In genomic region chr15:97471986-97472779, GRCm38 (mm10) we compare ENCODE assay signal across 21 mouse cellular contexts.
DNase-seq lines count a peak whose midpoint lies in the region; ATAC-seq and TF ChIP-seq lines count a peak whose summit lies in the region.
"Had no signal": no experiment of that assay in that cellular context is flagged by ENCODE, and none has a peak within 500 bp of the region (broad histone marks: within the 10 kb centered on the region; RNA-seq: fewer than 3 reads in every experiment).

No protein-coding gene starts in this region.

- ATAC-seq in stomach, embryonic 14.5 days (ENCODE audit: insufficient number of reproducible peaks, insufficient read depth, low FRiP score, low read depth), result peak; percentile 69
- ATAC-seq: forebrain, embryonic 15.5 days; liver, postnatal 0 days; midbrain, embryonic 16.5 days had no signal

- H3K36me3 ChIP-seq in stomach, embryonic 14.5 days (ENCODE audit: control insufficient read depth, insufficient read depth, low read length), result no peaks in the 10 kb centered on the region
- H3K36me3 ChIP-seq: embryonic facial prominence, embryonic 12.5 days; forebrain, embryonic 15.5 days; heart, embryonic 15.5 days; hindbrain, embryonic 10.5 days; limb, embryonic 10.5 days had no signal

- peaks cover 7% of the 10 kb centered on the region for H3K4me1 ChIP-seq in lung, adult 2 months (ENCODE audit: control insufficient read depth, insufficient read depth, low read length)
- H3K4me1 ChIP-seq in stomach, embryonic 14.5 days (ENCODE audit: control insufficient read depth, insufficient read depth, low read length), result no peaks in the 10 kb centered on the region
- H3K4me1 ChIP-seq: embryonic facial prominence, embryonic 12.5 days; forebrain, embryonic 15.5 days had no signal

- H3K4me2 ChIP-seq in stomach, embryonic 14.5 days (replicated peaks; ENCODE audit: low read depth, low read length), result no peak overlapping the region
- H3K4me2 ChIP-seq: embryonic facial prominence, embryonic 12.5 days; forebrain, embryonic 15.5 days; heart, embryonic 15.5 days had no signal

- no peaks in the 10 kb centered on the region for H3K27me3 ChIP-seq in stomach, embryonic 14.5 days (ENCODE audit: control insufficient read depth, insufficient read depth, low read length)
- H3K27me3 ChIP-seq: embryonic facial prominence, embryonic 12.5 days; forebrain, embryonic 15.5 days; heart, embryonic 15.5 days had no signal

- DNase-seq in lung, adult 2 months, result peak; percentile 16
- no peak for DNase-seq in lung, postnatal 25 days (ENCODE audit: low spot score)
- DNase-seq in urinary bladder, postnatal 14 days (ENCODE audit: low spot score), result peak; percentile 53
- DNase-seq in urinary bladder, postnatal 10 days (ENCODE audit: low spot score), result no peak
- no peak for DNase-seq in left cerebral cortex, postnatal 36 days (ENCODE audit: low spot score in 2 of 2)
- no peak for DNase-seq in embryo, embryonic 10 days (ENCODE audit: low spot score)
- DNase-seq: adrenal gland, adult 2 months; cerebellum, adult 9-10 months; gastrocnemius, postnatal 14 days; heart, adult 2 months; kidney, adult 2 months; kidney, postnatal 10 days; liver, postnatal 0 days had no signal

- peak overlapping the region; percentile 33; the same call in 1 of the 2 replicates for H3K27ac ChIP-seq in stomach, embryonic 14.5 days (ENCODE audit: low read length)
- H3K27ac ChIP-seq: embryonic facial prominence, embryonic 12.5 days; forebrain, embryonic 15.5 days; heart, adult 2 months; heart, embryonic 15.5 days; hindbrain, embryonic 10.5 days; layer of hippocampus, adult 2 months; limb, embryonic 10.5 days had no signal

- TF ChIP-seq POLR2A in lung, adult 2 months (IDR thresholded peaks at IDR 0.05; ENCODE audit: borderline replicate concordance, extremely low read depth, low read depth, low read length), result no peak

- 68% methylated on average over 15 of the region's 15 CpGs for WGBS in lung, adult 2 months
- 64% methylated on average over 15 of the region's 15 CpGs for WGBS in stomach, embryonic 14.5 days

- no peak overlapping the region for H3K4me3 ChIP-seq in lung, adult 2 months (replicated peaks; ENCODE audit: extremely low read depth, low read depth, low read length)
- no peak overlapping the region for H3K4me3 ChIP-seq in stomach, embryonic 14.5 days (ENCODE audit: low read depth, low read length)
- H3K4me3 ChIP-seq: embryonic facial prominence, embryonic 12.5 days; forebrain, embryonic 15.5 days; heart, adult 2 months; heart, embryonic 15.5 days; hindbrain, embryonic 10.5 days; layer of hippocampus, adult 2 months; limb, embryonic 10.5 days had no signal

- TF ChIP-seq CTCF in lung, adult 2 months (IDR thresholded peaks at IDR 0.05; ENCODE audit: insufficient read depth, low read length), result no peak

- no peaks in the 10 kb centered on the region for H3K9me3 ChIP-seq in stomach, embryonic 14.5 days (ENCODE audit: control insufficient read depth, low read depth, low read length)
- H3K9me3 ChIP-seq: embryonic facial prominence, embryonic 12.5 days; forebrain, embryonic 15.5 days; heart, embryonic 15.5 days; hindbrain, embryonic 10.5 days; limb, embryonic 10.5 days had no signal

- no peak overlapping the region for H3K9ac ChIP-seq in stomach, embryonic 14.5 days (replicated peaks; ENCODE audit: low read depth, low read length)
- H3K9ac ChIP-seq: embryonic facial prominence, embryonic 12.5 days; forebrain, embryonic 15.5 days; heart, embryonic 15.5 days; liver, postnatal 0 days had no signal

- intact Hi-C loops in left cerebral cortex, postnatal 36 days (cut with DNase I), result no loop called here

Comparison
In these comparisons a context has a peak if more than half of its experiments do, and no peak if none do; other contexts are left out.
1. DNase-seq: peak in lung, adult 2 months (single experiment) and urinary bladder, postnatal 14 days (single experiment); none in lung, postnatal 25 days (single experiment), urinary bladder, postnatal 10 days (single experiment), left cerebral cortex, postnatal 36 days (0 of 2) and embryo, embryonic 10 days (single experiment).